Mouse (Mus musculus) heart, embryonic 15.5 days (tissue): ENCODE results near the gene H2al1m. TPM values are rescaled to one million over a fixed set of nuclear protein-coding genes. Genes with fewer than 3 reads are reported as not detected.
"Not testable (repeated sequence)": the region's sequence is repeated elsewhere in the genome, so short reads cannot be mapped to it uniquely, and the experiment has no call there.

Experiments used
- ATAC-seq: fragments of 200-750 bp; cut with Nextera tagmentation; replicated peaks from 2 replicates; pipeline ENCODE4 v1.8.0; 2017; ENCODE audit warnings: low read depth, moderate TSS enrichment; ENCODE audit not compliant: insufficient number of reproducible peaks, insufficient read depth, low FRiP score
- H3K27ac ChIP-seq: fragments of 300-500 bp; sonication (generic); 2 replicates; pipeline ENCODE4 v1.5.1; 2015; ENCODE audit warnings: mild to moderate bottlenecking, inconsistent platforms
- H3K27me3 ChIP-seq: fragments of 300-500 bp; sonication (generic); 2 replicates; pipeline ENCODE4 v1.6.1; 2015; ENCODE audit warnings: inconsistent platforms
- H3K36me3 ChIP-seq: fragments of 300-500 bp; sonication (generic); 2 replicates; pipeline ENCODE4 v1.6.1; 2015; ENCODE audit warnings: mild to moderate bottlenecking, inconsistent platforms
- H3K4me1 ChIP-seq: fragments of 300-500 bp; sonication (generic); replicated peaks from 2 replicates; pipeline ENCODE4 v1.6.1; 2015; ENCODE audit warnings: inconsistent platforms
- H3K4me2 ChIP-seq: fragments of 300-500 bp; sonication (generic); 2 replicates; pipeline ENCODE4 v1.6.1; 2015; ENCODE audit warnings: inconsistent platforms, mild to moderate bottlenecking, moderate library complexity
- H3K4me3 ChIP-seq: fragments of 300-500 bp; sonication (generic); 2 replicates; pipeline ENCODE4 v1.5.1; 2015; ENCODE audit warnings: mild to moderate bottlenecking, inconsistent platforms
- H3K9ac ChIP-seq: fragments of 300-500 bp; sonication (generic); 2 replicates; pipeline ENCODE4 v1.6.1; 2015; ENCODE audit warnings: mild to moderate bottlenecking, inconsistent platforms
- H3K9me3 ChIP-seq: fragments of 300-500 bp; sonication (generic); replicated peaks from 2 replicates; pipeline ENCODE4 v1.6.1; 2016; ENCODE audit warnings: inconsistent platforms
- WGBS: fragments of 180-500 bp; shearing (Covaris S2); methylation state at CpG from one replicate; pipeline ENCODE4 v1.1.7; 2015; ENCODE audit warnings: mixed read lengths; 5-methylcytosine and 5-hydroxymethylcytosine counted together
- polyA plus RNA-seq: library from polyadenylated mRNA; unstranded; fragments of >200 nt; fragmentation: Nextera tagmentation; extraction: Ambion mirVana; gene quantifications from 2 replicates; pipeline ENCODE4 v1.2.1, GENCODE M21; 2015

The H2al1m gene
- polyA plus RNA-seq, 1 experiment from 2014 or later, result 0.52 TPM

DNA sequence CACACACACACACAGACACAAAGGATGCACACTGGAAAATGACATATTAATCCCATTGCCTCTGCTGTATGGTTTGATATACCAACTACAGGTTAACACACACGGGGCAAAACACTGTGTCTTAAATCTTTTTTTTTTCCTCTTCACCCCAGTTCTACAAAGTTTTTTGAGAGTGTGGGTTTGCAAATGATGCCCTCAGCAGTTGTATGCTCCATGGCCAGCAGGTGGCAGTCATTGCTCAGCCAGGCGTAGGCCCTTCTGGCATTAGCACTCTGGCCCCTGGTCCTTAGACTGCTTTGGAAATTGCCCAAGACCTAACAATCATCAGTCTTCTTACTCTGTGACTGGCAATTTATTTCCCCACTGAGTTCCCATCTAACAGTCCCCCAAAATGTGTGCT, 49.5 kb downstream of the H2al1m start:
- not testable (repeated sequence) for ATAC-seq, H3K4me3 ChIP-seq, H3K27me3 ChIP-seq, H3K27ac ChIP-seq, H3K4me2 ChIP-seq, H3K9ac ChIP-seq, H3K4me1 ChIP-seq, H3K36me3 ChIP-seq, H3K9me3 ChIP-seq
- WGBS, result 39% methylated on average over 2 of the region's 2 CpGs

Other genes with a start within 250 kb of the H2al1m start
- gene Fthl17f, start 220.7 kb upstream of the H2al1m start, polyA plus RNA-seq, result not detected in 2 replicates
- not detected in 2 replicates for gene 4930402K13Rik, start 179.2 kb upstream of the H2al1m start, polyA plus RNA-seq
- 1.9 and 2.3 TPM in 2 replicates for gene Lancl3, start 83.9 kb upstream of the H2al1m start, polyA plus RNA-seq
- gene Gm14862, start 26.9 kb upstream of the H2al1m start, polyA plus RNA-seq, result 0.19 TPM in 1 of 2 replicates, not detected in the other
- 2.9 and 3.6 TPM in 2 replicates for gene Xk, start 11.0 kb upstream of the H2al1m start, polyA plus RNA-seq
- not detected in 2 replicates for gene H2al1k, start 66.9 kb downstream of the H2al1m start, polyA plus RNA-seq
- 3.0 and 4.0 TPM in 2 replicates for gene Cybb, start 204.0 kb downstream of the H2al1m start, polyA plus RNA-seq